Mouse (Mus musculus): ENCODE measurements around the gene Sppl2b.

DNA sequence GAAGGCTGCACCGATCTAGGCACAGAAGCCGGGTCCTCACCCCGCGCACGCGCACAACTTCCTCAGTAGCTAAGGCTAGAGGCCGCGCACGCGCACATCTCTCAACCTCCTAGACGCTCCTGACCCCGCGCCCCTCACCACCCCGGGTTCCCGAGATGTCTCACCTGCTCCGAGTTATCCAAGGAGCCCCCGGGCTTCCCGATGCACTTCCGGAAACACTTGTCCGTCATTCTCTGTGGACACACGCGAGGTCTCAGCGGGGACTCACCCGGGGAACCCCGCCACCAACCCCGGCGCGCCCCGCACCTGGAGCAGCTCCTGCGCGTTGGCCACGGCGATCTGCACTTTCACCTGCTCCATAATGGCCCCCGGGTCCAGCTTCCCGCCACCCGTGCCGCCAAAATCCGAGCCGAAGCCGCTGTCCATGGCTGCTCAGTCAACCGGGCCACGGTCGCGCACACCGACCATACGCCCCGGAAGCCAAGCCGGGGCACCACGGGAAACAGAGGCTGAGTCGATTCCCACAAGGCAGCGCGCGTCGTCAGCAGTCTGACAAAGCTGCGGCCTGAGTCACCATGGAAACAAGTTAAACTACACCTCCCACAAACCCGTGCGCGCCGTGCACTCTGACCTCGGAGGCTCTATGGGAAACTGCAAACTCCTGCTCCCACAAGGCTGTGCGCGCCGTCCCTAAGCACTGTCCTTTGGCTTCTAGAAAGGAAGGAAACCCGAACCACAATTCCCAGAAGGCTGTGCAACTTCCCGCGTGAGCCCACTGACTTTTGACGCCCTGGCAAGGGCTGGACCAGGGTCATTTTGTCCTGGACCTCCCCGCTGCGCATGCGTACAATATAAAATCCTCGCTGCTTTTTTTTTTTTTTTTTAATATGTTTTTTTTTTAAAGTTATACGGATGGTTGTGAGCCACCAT is 45.5 kb downstream of the Sppl2b start, which contains the start of gene Timm13:
- TF ChIP-seq POLR2A (IDR thresholded peaks at IDR 0.05; ENCODE audit: borderline replicate concordance, control insufficient read depth, low read depth, low read length) (peak; percentile 81; the same call in 1 of the 2 replicates), CTCF (IDR thresholded peaks at IDR 0.05; ENCODE audit: control insufficient read depth, insufficient read depth, low read length) (no peak)

All from bone marrow, adult 2 months (tissue).